In genomic region chr6:90428380-90428974, GRCm38 (mm10) we compare ENCODE assay signal across 8 mouse cellular contexts. TPM values are rescaled to one million over a fixed set of nuclear protein-coding genes. Genes with fewer than 3 reads are reported as not detected.
DNase-seq lines count a peak whose midpoint lies in the region; ATAC-seq and TF ChIP-seq lines count a peak whose summit lies in the region.

Gene Cfap100 (minus strand): TSS chr6:90428797.

- peaks cover 13% of the 10 kb centered on the region; the same call in 1 of the 2 replicates for H3K4me1 ChIP-seq in embryonic fibroblast, embryonic 13.5 days (ENCODE audit: control insufficient read depth, insufficient read depth, low read length)
- H3K4me1 ChIP-seq in heart, embryonic 11.5 days (ENCODE audit: control insufficient read depth, insufficient read depth, low read length) = peaks cover 6% of the 10 kb centered on the region; the same call in 1 of the 2 replicates
- H3K4me1 ChIP-seq in kidney, embryonic 14.5 days (ENCODE audit: control insufficient read depth, insufficient read depth, low read length) = peaks cover 4% of the 10 kb centered on the region; the same call in 1 of the 2 replicates
- no peaks in the 10 kb centered on the region; the same call in 1 of the 2 replicates for H3K4me1 ChIP-seq in limb, embryonic 14.5 days (ENCODE audit: control insufficient read depth, insufficient read depth, low read length)
- H3K4me1 ChIP-seq in midbrain, embryonic 15.5 days = peaks cover 15% of the 10 kb centered on the region

- H3K9me3 ChIP-seq in heart, embryonic 11.5 days (replicated peaks; ENCODE audit: control insufficient read depth, low read length) = no peaks in the 10 kb centered on the region
- no peaks in the 10 kb centered on the region for H3K9me3 ChIP-seq in kidney, embryonic 14.5 days (ENCODE audit: control insufficient read depth, low read length)
- H3K9me3 ChIP-seq in limb, embryonic 14.5 days (ENCODE audit: control insufficient read depth, low read length) = no peaks in the 10 kb centered on the region
- no peaks in the 10 kb centered on the region for H3K9me3 ChIP-seq in midbrain, embryonic 15.5 days

- WGBS in heart, embryonic 11.5 days (ENCODE audit: insufficient replicate concordance) = 1% methylated on average over 31 of the region's 31 CpGs
- WGBS in kidney, embryonic 14.5 days = 1% methylated on average over 31 of the region's 31 CpGs
- WGBS in limb, embryonic 14.5 days = under 1% methylated on average over 31 of the region's 31 CpGs
- under 1% methylated on average over 31 of the region's 31 CpGs for WGBS in midbrain, embryonic 15.5 days

- peaks cover 8% of the 10 kb centered on the region for H3K27me3 ChIP-seq in C2C12 (ENCODE audit: control insufficient read depth, insufficient read depth, insufficient read length)
- H3K27me3 ChIP-seq in heart, embryonic 11.5 days (ENCODE audit: control insufficient read depth, insufficient read depth, low read length) = peaks cover 15% of the 10 kb centered on the region
- H3K27me3 ChIP-seq in kidney, embryonic 14.5 days (ENCODE audit: control insufficient read depth, insufficient read depth, low read length) = peaks cover 9% of the 10 kb centered on the region; the same call in 1 of the 2 replicates
- H3K27me3 ChIP-seq in limb, embryonic 14.5 days (ENCODE audit: control insufficient read depth, insufficient read depth, low read length) = 0 out of 2 replicates have a peak, but pooled peaks cover 8% of the 10 kb centered on the region
- no peaks in the 10 kb centered on the region for H3K27me3 ChIP-seq in midbrain, embryonic 15.5 days (replicated peaks)

- no peaks in the 10 kb centered on the region for H3K36me3 ChIP-seq in C2C12 (ENCODE audit: control insufficient read depth, insufficient read depth)
- H3K36me3 ChIP-seq in heart, embryonic 11.5 days (ENCODE audit: control insufficient read depth, insufficient read depth, low read length) = no peaks in the 10 kb centered on the region
- no peaks in the 10 kb centered on the region for H3K36me3 ChIP-seq in kidney, embryonic 14.5 days (ENCODE audit: control insufficient read depth, insufficient read depth, low read length)
- H3K36me3 ChIP-seq in limb, embryonic 14.5 days (ENCODE audit: control insufficient read depth, insufficient read depth, low read length) = no peaks in the 10 kb centered on the region
- no peaks in the 10 kb centered on the region for H3K36me3 ChIP-seq in midbrain, embryonic 15.5 days (replicated peaks)

- TF ChIP-seq CTCF in C2C12 (IDR thresholded peaks at IDR 0.05; ENCODE audit: control insufficient read depth, insufficient read depth, insufficient read length) = peak; percentile 19
- peak; percentile 81 for TF ChIP-seq CTCF in embryonic fibroblast, embryonic 13.5 days (IDR thresholded peaks at IDR 0.05; ENCODE audit: borderline replicate concordance, insufficient read depth, low read length)

- H3K4me2 ChIP-seq in heart, embryonic 11.5 days = peak within 1 kb of the TSS; percentile 84
- H3K4me2 ChIP-seq in kidney, embryonic 14.5 days (replicated peaks; ENCODE audit: low read depth, low read length) = peak within 1 kb of the TSS; percentile 86
- H3K4me2 ChIP-seq in limb, embryonic 14.5 days (replicated peaks; ENCODE audit: low read depth, low read length, severe bottlenecking) = peak within 1 kb of the TSS; percentile 85
- H3K4me2 ChIP-seq in midbrain, embryonic 15.5 days = peak within 1 kb of the TSS; percentile 65

- H3K79me3 ChIP-seq in C2C12 (ENCODE audit: low read depth) = no peaks in the 10 kb centered on the region

- no peak within 1 kb of the TSS for H3K4me3 ChIP-seq in C2C12 (ENCODE audit: insufficient read depth, poor library complexity, severe bottlenecking)
- H3K4me3 ChIP-seq in embryonic fibroblast, embryonic 13.5 days (ENCODE audit: insufficient read depth, low read length) = peak within 1 kb of the TSS; percentile 44
- peak within 1 kb of the TSS; percentile 45 for H3K4me3 ChIP-seq in heart, embryonic 11.5 days (ENCODE audit: low read depth, low read length)
- peak within 1 kb of the TSS; percentile 39 for H3K4me3 ChIP-seq in kidney, embryonic 14.5 days (ENCODE audit: low read length)
- H3K4me3 ChIP-seq in limb, embryonic 14.5 days (replicated peaks; ENCODE audit: low read length) = peak within 1 kb of the TSS; percentile 43
- peak within 1 kb of the TSS; percentile 41 for H3K4me3 ChIP-seq in midbrain, embryonic 15.5 days

- DNase-seq in brain, adult 2 months (ENCODE audit: low read depth, low spot score) = peak; percentile 76
- DNase-seq in limb, embryonic 14.5 days (ENCODE audit: low spot score) = peak; percentile 61
- DNase-seq in telencephalon, adult 2 months (ENCODE audit: low read depth, low spot score) = peak; percentile 29

- peak within 1 kb of the TSS; percentile 62 for H3K9ac ChIP-seq in heart, embryonic 11.5 days (ENCODE audit: low read depth, low read length)
- peak within 1 kb of the TSS; percentile 55 for H3K9ac ChIP-seq in kidney, embryonic 14.5 days (ENCODE audit: low read depth, low read length)
- H3K9ac ChIP-seq in limb, embryonic 14.5 days (ENCODE audit: low read depth, low read length, severe bottlenecking) = peak within 1 kb of the TSS; percentile 59
- H3K9ac ChIP-seq in midbrain, embryonic 15.5 days = peak within 1 kb of the TSS; percentile 41

- peak; percentile 62; the same call in 1 of the 2 replicates for ATAC-seq in heart, embryonic 11.5 days (replicated peaks; ENCODE audit: insufficient number of reproducible peaks, low FRiP score, low TSS enrichment)
- peak; percentile 84 for ATAC-seq in kidney, embryonic 14.5 days (ENCODE audit: low FRiP score, low TSS enrichment)
- peak; percentile 78 for ATAC-seq in limb, embryonic 14.5 days (ENCODE audit: low FRiP score, low read depth)
- peak; percentile 88 for ATAC-seq in midbrain, embryonic 15.5 days (replicated peaks)

- no peak within 1 kb of the TSS for H3K27ac ChIP-seq in embryonic fibroblast, embryonic 13.5 days (ENCODE audit: insufficient read depth, low read length)
- no peak within 1 kb of the TSS for H3K27ac ChIP-seq in heart, embryonic 11.5 days (ENCODE audit: low read depth, low read length)
- no peak within 1 kb of the TSS for H3K27ac ChIP-seq in kidney, embryonic 14.5 days (ENCODE audit: low read depth, low read length)
- H3K27ac ChIP-seq in limb, embryonic 14.5 days (replicated peaks; ENCODE audit: low read depth, low read length) = no peak within 1 kb of the TSS
- peak within 1 kb of the TSS; percentile 76 for H3K27ac ChIP-seq in midbrain, embryonic 15.5 days

- H3K79me2 ChIP-seq in C2C12 (ENCODE audit: control insufficient read depth, insufficient read depth) = no peaks in the 10 kb centered on the region

- TF ChIP-seq POLR2A in embryonic fibroblast, embryonic 13.5 days (IDR thresholded peaks at IDR 0.05; ENCODE audit: low read depth, low read length) = peak; percentile 47
- TF ChIP-seq POLR2A in limb, embryonic 14.5 days (IDR thresholded peaks at IDR 0.05; ENCODE audit: borderline replicate concordance, extremely low read depth, insufficient read depth, insufficient read length) = no peak

- no peak within 1 kb of the TSS for H3ac ChIP-seq in C2C12 (ENCODE audit: control insufficient read depth, insufficient read length, low read depth)

TF ChIP-seq in C2C12, 6 proteins besides CTCF, POLR2A, EP300 and RAD21:
- no peak for TF ChIP-seq MYOG (IDR thresholded peaks at IDR 0.05; ENCODE audit: control insufficient read depth, extremely low read depth, insufficient read length)
- no peak for TF ChIP-seq USF1 (IDR thresholded peaks at IDR 0.05; ENCODE audit: low read depth)
- TF ChIP-seq MAX (IDR thresholded peaks at IDR 0.05) = no peak
- TF ChIP-seq FOSL1 (IDR thresholded peaks at IDR 0.05; ENCODE audit: insufficient read depth, low read length, poor library complexity, severe bottlenecking) = no peak
- TF ChIP-seq MYOD1 (IDR thresholded peaks at IDR 0.05; ENCODE audit: control insufficient read depth, insufficient read length, low read depth) = no peak
- no peak for TF ChIP-seq CEBPB (IDR thresholded peaks at IDR 0.05; ENCODE audit: low read depth)

RNA-seq across cellular contexts. Expression of gene Cfap100, which starts in this region (rescaled TPM):
- 0.02 TPM for polyA plus RNA-seq in C2C12 (2012; fragmentation: generic; extraction: Trizol)
- polyA plus RNA-seq in embryonic fibroblast, embryonic 13.5 days (2011; ENCODE audit: insufficient read length, low read depth, missing spikeins) = 0.95 and 3.1 TPM in 2 replicates
- polyA plus RNA-seq in heart, embryonic 11.5 days (2014; fragmentation: Nextera tagmentation; extraction: Ambion mirVana) = 0.15 TPM in 1 of 2 replicates, not detected in the other
- 0.53 and 0.91 TPM in 2 replicates for polyA plus RNA-seq in kidney, embryonic 14.5 days (2014; fragmentation: Nextera tagmentation; extraction: Ambion mirVana)
- 0.78 and 1.0 TPM in 2 replicates for polyA plus RNA-seq in limb, embryonic 14.5 days (2012; rRNA removed)
- 0.33 and 1.1 TPM in 2 replicates for polyA plus RNA-seq in limb, embryonic 14.5 days (2014; fragmentation: Nextera tagmentation; extraction: Ambion mirVana)
- 7.8 and 8.1 TPM in 2 replicates for polyA plus RNA-seq in midbrain, embryonic 15.5 days (2015; fragmentation: Nextera tagmentation; extraction: Ambion mirVana)

Comparison
In these comparisons a context has a peak if more than half of its experiments do, and no peak if none do; other contexts are left out.
1. Peak in ATAC-seq, H3K4me3 ChIP-seq, H3K9ac ChIP-seq and H3K4me2 ChIP-seq in heart, embryonic 11.5 days; RNA of the gene not detected or under 1 TPM.
2. Peak in ATAC-seq, H3K4me3 ChIP-seq, H3K9ac ChIP-seq and H3K4me2 ChIP-seq in kidney, embryonic 14.5 days; RNA of the gene not detected or under 1 TPM.